Mouse (Mus musculus) MEL (cell line): Measurements from ENCODE around the gene Tob2. TPM values are rescaled to one million over a fixed set of nuclear protein-coding genes. Genes with fewer than 3 reads are reported as not detected.
A peak's percentile ranks its signal among the peaks of the same experiment; 100 is the strongest.

ENCODE experiments used
- DNase-seq: peaks from one replicate; pipeline ENCODE4 v3.0.0; 2011; ENCODE audit warnings: low read depth, low spot score
- H3K27ac ChIP-seq: 2 replicates; pipeline ENCODE4 v1.5.1; 2012; ENCODE audit warnings: low read depth, mild to moderate bottlenecking, control low read depth, low read length, moderate library complexity; ENCODE audit not compliant: control insufficient read depth
- H3K27me3 ChIP-seq, 2 experiments: fragments of 150-350 bp in 1 of 2; sonication (generic) in 1 of 2; 2 replicates each; pipeline ENCODE4 v1.6.1; 2012; ENCODE audit warnings: low read length in 2 of 2, mild to moderate bottlenecking in 2 of 2, improper control_type of control experiment in 1 of 2, moderate library complexity in 1 of 2; ENCODE audit not compliant: insufficient read depth in 2 of 2, control insufficient read depth in 1 of 2
- H3K36me3 ChIP-seq, 2 experiments: 2 replicates each; pipeline ENCODE4 v1.6.1; 2012 to 2014; ENCODE audit warnings: low read length in 2 of 2, improper control_type of control experiment in 1 of 2, inconsistent platforms in 1 of 2, mild to moderate bottlenecking in 1 of 2; ENCODE audit not compliant: insufficient read depth in 2 of 2, control insufficient read depth in 1 of 2
- H3K4me1 ChIP-seq, 2 experiments: fragments of 150-350 bp in 1 of 2; sonication (generic) in 1 of 2; 2 replicates each; pipeline ENCODE4 v1.6.1; 2012; ENCODE audit warnings: low read length in 2 of 2, improper control_type of control experiment in 1 of 2, mild to moderate bottlenecking in 1 of 2; ENCODE audit not compliant: insufficient read depth in 2 of 2, control insufficient read depth in 1 of 2
- H3K4me3 ChIP-seq, 2 experiments: fragments of 150-350 bp in 1 of 2; sonication (generic) in 1 of 2; 2 replicates each; pipeline ENCODE4 v1.5.1; 2012; ENCODE audit warnings: low read depth in 2 of 2, low read length in 2 of 2, mild to moderate bottlenecking in 2 of 2, moderate library complexity in 2 of 2, control low read depth in 1 of 2, improper control_type of control experiment in 1 of 2; ENCODE audit not compliant: control insufficient read depth in 1 of 2, insufficient read depth in 1 of 2
- H3K79me2 ChIP-seq: 2 replicates; pipeline ENCODE4 v1.6.1; 2012; ENCODE audit warnings: mild to moderate bottlenecking, low read length, moderate library complexity; ENCODE audit not compliant: control insufficient read depth, poor library complexity, insufficient read depth
- H3K9ac ChIP-seq: 2 replicates; pipeline ENCODE4 v1.6.1; 2012; ENCODE audit warnings: low read depth, mild to moderate bottlenecking, control low read depth, low read length, moderate library complexity; ENCODE audit not compliant: control insufficient read depth, poor library complexity, severe bottlenecking
- H3K9me3 ChIP-seq: fragments of 150-350 bp; sonication (generic); replicated peaks from 2 replicates; pipeline ENCODE4 v1.6.1; 2012; ENCODE audit warnings: mild to moderate bottlenecking, low read length, improper control_type of control experiment, moderate library complexity; ENCODE audit not compliant: insufficient read depth
- BHLHE40 ChIP-seq: IDR thresholded peaks from 2 replicates; pipeline ENCODE4 v1.6.1; 2012; ENCODE audit warnings: low read depth, mild to moderate bottlenecking, inconsistent platforms, low read length, improper control_type of control experiment, borderline replicate concordance
- CHD1 ChIP-seq: IDR thresholded peaks from 2 replicates; pipeline ENCODE4 v1.6.1; 2012; ENCODE audit warnings: low read depth, mild to moderate bottlenecking, inconsistent platforms, low read length, improper control_type of control experiment
- CHD2 ChIP-seq: IDR thresholded peaks from 2 replicates; pipeline ENCODE4 v1.6.1; 2011; ENCODE audit warnings: low read length, improper control_type of control experiment
- CTCF ChIP-seq, 3 experiments: IDR thresholded peaks in 2 of 3; conservative IDR thresholded peaks in 1 of 3; 2 replicates each; pipeline ENCODE4 v1.5.1; 2011 to 2012; ENCODE audit warnings: low read length in 3 of 3, low read depth in 2 of 3, mild to moderate bottlenecking in 2 of 3, improper control_type of control experiment in 1 of 3, inconsistent platforms in 1 of 3, mixed read lengths in 1 of 3, moderate library complexity in 1 of 3; ENCODE audit not compliant: control insufficient read depth in 1 of 3, insufficient read depth in 1 of 3, poor library complexity in 1 of 3, severe bottlenecking in 1 of 3
- E2F4 ChIP-seq: IDR thresholded peaks from 2 replicates; pipeline ENCODE4 v1.6.1; 2011; ENCODE audit warnings: low read depth, low read length, improper control_type of control experiment, borderline replicate concordance
- ELF1 ChIP-seq: IDR thresholded peaks from 2 replicates; pipeline ENCODE4 v1.6.1; 2014; ENCODE audit warnings: low read depth, mild to moderate bottlenecking, inconsistent platforms, low read length, improper control_type of control experiment, moderate library complexity
- EP300 ChIP-seq, 2 experiments: IDR thresholded peaks; 2 replicates each; pipeline ENCODE4 v1.6.1; 2011; ENCODE audit warnings: improper control_type of control experiment in 2 of 2, low read length in 2 of 2, low read depth in 1 of 2, mild to moderate bottlenecking in 1 of 2
- ETS1 ChIP-seq: IDR thresholded peaks from 2 replicates; pipeline ENCODE4 v1.6.1; 2012; ENCODE audit warnings: low read depth, mild to moderate bottlenecking, inconsistent platforms, low read length, improper control_type of control experiment, moderate library complexity
- HCFC1 ChIP-seq: IDR thresholded peaks from 2 replicates; pipeline ENCODE4 v1.6.1; 2012; ENCODE audit warnings: low read depth, mild to moderate bottlenecking, inconsistent platforms, low read length, improper control_type of control experiment, moderate library complexity
- JUND ChIP-seq: IDR thresholded peaks from 2 replicates; pipeline ENCODE4 v1.6.1; 2011; ENCODE audit warnings: low read depth, mild to moderate bottlenecking, improper control_type of control experiment, low read length
- KAT2A ChIP-seq: conservative IDR thresholded peaks from 2 replicates; pipeline ENCODE4 v1.6.1; 2012; ENCODE audit warnings: low read depth, low read length, improper control_type of control experiment, inconsistent platforms
- MAFK ChIP-seq: IDR thresholded peaks from 2 replicates; pipeline ENCODE4 v1.6.1; 2011; ENCODE audit warnings: low read depth, mild to moderate bottlenecking, low read length, improper control_type of control experiment, borderline replicate concordance
- MAX ChIP-seq: IDR thresholded peaks from 2 replicates; pipeline ENCODE4 v1.6.1; 2011; ENCODE audit warnings: low read length, improper control_type of control experiment
- MAZ ChIP-seq: IDR thresholded peaks from 2 replicates; pipeline ENCODE4 v1.6.1; 2012; ENCODE audit warnings: low read depth, mild to moderate bottlenecking, inconsistent platforms, low read length, improper control_type of control experiment
- MEF2A ChIP-seq: IDR thresholded peaks from 2 replicates; pipeline ENCODE4 v1.6.1; 2014; ENCODE audit warnings: low read depth, mild to moderate bottlenecking, inconsistent platforms, low read length, improper control_type of control experiment; ENCODE audit not compliant: poor library complexity, insufficient replicate concordance, severe bottlenecking; ENCODE audit errors: extremely low read depth
- MXI1 ChIP-seq: IDR thresholded peaks from 2 replicates; pipeline ENCODE4 v1.6.1; 2011; ENCODE audit warnings: mild to moderate bottlenecking, low read depth, low read length, improper control_type of control experiment
- MYB ChIP-seq: IDR thresholded peaks from 2 replicates; pipeline ENCODE4 v1.6.1; 2011; ENCODE audit warnings: mild to moderate bottlenecking, low read depth, low read length, improper control_type of control experiment
- MYC ChIP-seq: IDR thresholded peaks from 2 replicates; pipeline ENCODE4 v1.6.1; 2011; ENCODE audit warnings: low read depth, mild to moderate bottlenecking, low read length, improper control_type of control experiment, moderate library complexity
- NELFE ChIP-seq: IDR thresholded peaks from 2 replicates; pipeline ENCODE4 v1.6.1; 2011; ENCODE audit warnings: low read depth, low read length, improper control_type of control experiment
- NRF1 ChIP-seq: IDR thresholded peaks from 2 replicates; pipeline ENCODE4 v1.6.1; 2014; ENCODE audit warnings: low read depth, mild to moderate bottlenecking, inconsistent platforms, low read length, improper control_type of control experiment, moderate library complexity; ENCODE audit not compliant: poor library complexity, insufficient read depth, severe bottlenecking
- POLR2A ChIP-seq, 2 experiments: IDR thresholded peaks; 2 replicates each; pipeline ENCODE4 v1.6.1; 2011 to 2012; ENCODE audit warnings: low read length in 2 of 2, mild to moderate bottlenecking in 2 of 2, control low read depth in 1 of 2, improper control_type of control experiment in 1 of 2, low read depth in 1 of 2, moderate library complexity in 1 of 2; ENCODE audit not compliant: control insufficient read depth in 1 of 2, insufficient read depth in 1 of 2, poor library complexity in 1 of 2
- POLR2AphosphoS2 ChIP-seq: IDR thresholded peaks from 2 replicates; pipeline ENCODE4 v1.6.1; 2011; ENCODE audit warnings: low read length, improper control_type of control experiment
- POLR2AphosphoS5 ChIP-seq: IDR thresholded peaks from 2 replicates; pipeline ENCODE4 v1.6.1; 2012; ENCODE audit warnings: low read depth, borderline replicate concordance, mild to moderate bottlenecking, inconsistent platforms, low read length, moderate library complexity, mixed read lengths
- RAD21 ChIP-seq: IDR thresholded peaks from 2 replicates; pipeline ENCODE4 v1.6.1; 2011; ENCODE audit warnings: mild to moderate bottlenecking, low read depth, low read length, improper control_type of control experiment
- RCOR1 ChIP-seq: IDR thresholded peaks from 2 replicates; pipeline ENCODE4 v1.6.1; 2012; ENCODE audit warnings: low read depth, mild to moderate bottlenecking, inconsistent platforms, low read length, improper control_type of control experiment
- SIN3A ChIP-seq: IDR thresholded peaks from 2 replicates; pipeline ENCODE4 v1.6.1; 2012; ENCODE audit warnings: low read length, improper control_type of control experiment, inconsistent platforms
- SMC3 ChIP-seq: IDR thresholded peaks from 2 replicates; pipeline ENCODE4 v1.6.1; 2011; ENCODE audit warnings: low read depth, low read length, improper control_type of control experiment
- TAL1 ChIP-seq: IDR thresholded peaks from 2 replicates; pipeline ENCODE4 v1.6.1; 2012; ENCODE audit warnings: mild to moderate bottlenecking, inconsistent platforms, low read length, moderate library complexity, mixed read lengths
- TBP ChIP-seq: IDR thresholded peaks from 2 replicates; pipeline ENCODE4 v1.8.0; 2011; ENCODE audit warnings: low read depth, low read length, improper control_type of control experiment
- TCF12 ChIP-seq: IDR thresholded peaks from 2 replicates; pipeline ENCODE4 v1.6.1; 2014; ENCODE audit warnings: low read depth, mild to moderate bottlenecking, inconsistent platforms, low read length, improper control_type of control experiment, moderate library complexity
- USF1 ChIP-seq: IDR thresholded peaks from 2 replicates; pipeline ENCODE4 v1.6.1; 2014; ENCODE audit warnings: low read depth, mild to moderate bottlenecking, inconsistent platforms, low read length, improper control_type of control experiment, moderate library complexity
- USF2 ChIP-seq, 2 experiments: IDR thresholded peaks; 2 replicates each; pipeline ENCODE4 v1.6.1; 2011 to 2012; ENCODE audit warnings: improper control_type of control experiment in 2 of 2, low read length in 2 of 2, borderline replicate concordance in 1 of 2, inconsistent platforms in 1 of 2, low read depth in 1 of 2, mild to moderate bottlenecking in 1 of 2; ENCODE audit not compliant: insufficient read depth in 1 of 2
- ZC3H11A ChIP-seq: IDR thresholded peaks from 2 replicates; pipeline ENCODE4 v1.6.1; 2012; ENCODE audit warnings: low read depth, mild to moderate bottlenecking, inconsistent platforms, low read length, improper control_type of control experiment
- ZKSCAN1 ChIP-seq: IDR thresholded peaks from 2 replicates; pipeline ENCODE4 v1.6.1; 2012; ENCODE audit warnings: low read depth, mild to moderate bottlenecking, inconsistent platforms, low read length, improper control_type of control experiment, moderate library complexity
- ZNF384 ChIP-seq: IDR thresholded peaks from 2 replicates; pipeline ENCODE4 v1.6.1; 2012; ENCODE audit warnings: low read depth, mild to moderate bottlenecking, inconsistent platforms, low read length, improper control_type of control experiment
- polyA plus RNA-seq, 2 experiments: library from polyadenylated mRNA; stranded (reverse) in 1 of 2; unstranded in 1 of 2; fragments of >175 nt in 1 of 2; fragments of >200 nt in 1 of 2; gene quantifications; 2 replicates each; pipeline versions ENCODE4 v1.2.1 to v1.2.4; 2012; ENCODE audit warnings: low replicate concordance in 2 of 2, low read depth in 1 of 2; ENCODE audit not compliant: insufficient read length in 2 of 2, insufficient read depth in 1 of 2, missing spikeins in 1 of 2
- total RNA-seq: library from RNA; depleted of rRNA; stranded (reverse); fragments of 300-350 nt; gene quantifications from 2 replicates; pipeline ENCODE4 v1.2.3, GENCODE M21; 2012

Gene Tob2
- total and polyA plus RNA-seq, 3 experiments: 20.7 to 23.5 TPM; not detected in 1

GRCm38 (mm10) chr15:81859330-81860255, 997 bp upstream of the Tob2 start:
- Histone ChIP-seq H3K36me3 (peaks cover 0 to 25% of the 10 kb centered on the region in 2 experiments; a peak in 2 of 4 replicates), H3K27me3 (no peaks in the 10 kb centered on the region), H3K4me3 (peak overlapping the region; percentile 84 to 87), H3K9ac (peak overlapping the region; percentile 83), H3K27ac (peak overlapping the region; percentile 96), H3K79me2 (peaks cover 40% of the 10 kb centered on the region), H3K4me1 (peaks cover 12 to 19% of the 10 kb centered on the region in 2 experiments), H3K9me3 (no peaks in the 10 kb centered on the region)
- DNase-seq: peak; percentile 98
- TF ChIP-seq RCOR1: no peak
- no peak for TF ChIP-seq USF2 (IDR thresholded peaks at IDR 0.05; ENCODE audit: borderline replicate concordance in 1 of 2, insufficient read depth in 1 of 2, low read depth in 1 of 2, low read length in 2 of 2)
- TF ChIP-seq NELFE: peak; percentile 31; the same call in 1 of the 2 replicates
- peak; percentile 68 for TF ChIP-seq TBP
- no peak for TF ChIP-seq NRF1
- peak; percentile 66 for TF ChIP-seq KAT2A
- no peak for TF ChIP-seq ZKSCAN1
- peak; percentile 18; the same call in 1 of the 2 replicates for TF ChIP-seq MYB
- peak; percentile 86; the same call in 1 of the 2 replicates for TF ChIP-seq MAZ
- TF ChIP-seq POLR2AphosphoS2: no peak
- no peak for TF ChIP-seq SMC3
- peak; percentile 34; the same call in 1 of the 2 replicates for TF ChIP-seq ELF1
- 0 out of 4 replicates have a peak, but pooled peaks of 1 of the 2 experiments have one; percentile 0 for TF ChIP-seq EP300 (IDR thresholded peaks at IDR 0.05; ENCODE audit: low read depth in 1 of 2, low read length in 2 of 2)
- peak; percentile 81 for TF ChIP-seq USF1
- peak; percentile 96 for TF ChIP-seq MYC
- TF ChIP-seq ZC3H11A: no peak
- TF ChIP-seq BHLHE40: no peak; the same call in 1 of the 2 replicates
- TF ChIP-seq TCF12: peak; percentile 65
- peak; percentile 36 for TF ChIP-seq CHD2
- TF ChIP-seq POLR2AphosphoS5: no peak
- no peak for TF ChIP-seq TAL1
- TF ChIP-seq ETS1: peak; percentile 78
- TF ChIP-seq HCFC1: peak; percentile 93
- TF ChIP-seq MEF2A: peak; percentile 99
- TF ChIP-seq MAX: peak; percentile 81
- TF ChIP-seq MAFK: no peak
- no peak for TF ChIP-seq CTCF (IDR thresholded peaks at IDR 0.05 in 2 of 3, conservative IDR thresholded peaks at IDR 0.05 in 1 of 3; ENCODE audit: control insufficient read depth in 1 of 3, insufficient read depth in 1 of 3, low read depth in 2 of 3, low read length in 3 of 3, poor library complexity in 1 of 3, severe bottlenecking in 1 of 3)
- TF ChIP-seq POLR2A (IDR thresholded peaks at IDR 0.05; ENCODE audit: control insufficient read depth in 1 of 2, insufficient read depth in 1 of 2, low read depth in 1 of 2, low read length in 2 of 2, poor library complexity in 1 of 2): peak; percentile 69 to 77; a peak in 3 of 4 replicates
- no peak for TF ChIP-seq E2F4
- TF ChIP-seq JUND: no peak
- peak; percentile 96 for TF ChIP-seq MXI1
- 0 out of 2 replicates have a peak, but pooled peaks have one; percentile 30 for TF ChIP-seq ZNF384
- TF ChIP-seq SIN3A: peak; percentile 79
- no peak for TF ChIP-seq CHD1
- TF ChIP-seq RAD21: no peak
